Mouse (Mus musculus) ovary, postnatal 14 days (tissue): ENCODE measurements around the gene Glis1.
A peak's percentile ranks its signal among the peaks of the same experiment; 100 is the strongest.

Experiments used
- DNase-seq: peaks from one replicate; pipeline ENCODE4 v3.0.0; 2022; ENCODE audit warnings: low spot score

Glis1 gene

DNA sequence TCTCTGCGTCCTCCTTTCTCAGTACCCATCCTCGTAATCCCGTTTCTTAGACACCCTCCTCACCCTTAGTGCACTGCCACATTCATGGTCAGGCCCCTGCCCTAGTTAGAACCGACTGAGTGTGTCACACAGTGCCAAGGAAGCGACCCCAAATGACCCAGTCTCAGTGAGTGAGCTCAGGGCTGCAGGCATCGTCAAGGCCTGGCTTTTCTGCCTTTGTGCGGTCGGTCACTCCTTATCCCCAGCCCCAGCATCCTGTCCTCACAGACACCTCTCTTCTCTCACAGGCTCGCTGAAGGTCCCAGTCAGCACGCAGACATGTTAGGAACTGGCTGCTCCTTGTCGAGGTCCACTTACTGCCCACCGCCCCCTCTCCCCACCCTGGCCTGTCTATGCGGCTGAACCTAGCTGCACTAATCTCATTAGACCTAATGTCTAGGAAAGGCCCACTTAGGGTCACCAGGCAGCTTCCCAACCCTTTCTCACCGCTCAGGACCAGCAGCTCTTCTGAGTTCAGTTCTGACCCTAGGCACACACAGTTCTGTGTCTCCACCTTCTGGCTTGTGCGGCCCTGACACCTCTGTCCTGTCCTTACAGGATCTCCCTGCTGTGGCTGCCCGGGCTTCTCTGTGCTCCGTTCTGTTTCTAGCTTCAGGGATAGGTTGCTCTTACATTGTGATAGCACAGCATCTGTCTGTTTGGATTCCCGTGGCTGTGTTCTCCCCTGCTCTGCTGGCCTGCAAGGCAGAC, 18.1 kb downstream of the Glis1 start:
- DNase-seq = no peak

DNA sequence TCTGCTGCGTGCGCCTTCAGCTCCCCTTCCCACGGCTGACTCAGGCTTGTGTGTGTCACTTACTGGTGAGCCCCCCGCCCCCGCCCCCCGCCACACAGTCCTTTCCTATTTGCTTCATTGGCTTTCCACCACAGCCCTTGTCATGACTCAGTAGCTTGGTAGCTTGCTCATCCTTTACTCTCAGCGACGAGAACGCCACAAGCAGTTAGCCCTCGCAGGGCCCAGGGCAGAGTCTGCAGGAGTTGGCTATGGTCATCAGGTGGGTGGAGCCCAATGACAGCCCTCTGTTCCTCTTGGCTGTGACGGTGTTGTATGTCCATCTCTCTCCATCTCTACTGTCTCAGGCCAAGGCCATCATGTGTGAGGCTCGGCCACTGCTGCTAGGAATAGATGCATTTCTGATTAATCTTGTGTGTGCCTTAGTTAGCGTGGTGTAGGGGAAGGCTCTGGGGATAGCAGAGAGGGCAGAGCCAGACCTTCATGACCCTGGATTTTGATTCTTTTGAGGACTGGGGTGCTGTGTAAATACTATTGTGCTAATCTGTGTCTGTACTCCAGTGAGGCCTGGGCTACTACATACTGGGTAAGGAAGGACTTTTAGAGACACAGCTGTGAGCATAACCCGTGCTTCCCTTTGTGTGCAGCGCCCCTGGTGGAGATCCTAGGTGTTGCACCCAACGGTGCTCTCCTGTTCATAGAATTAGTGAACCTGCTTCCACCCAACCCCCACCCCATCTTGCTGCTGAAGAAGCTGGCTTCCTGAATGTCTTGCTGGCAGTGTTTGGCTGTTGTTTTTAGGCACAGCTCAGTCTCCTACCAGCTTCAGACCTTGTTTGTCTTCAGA, 19.0 kb downstream of the Glis1 start:
- DNase-seq = peak; percentile 88

DNA sequence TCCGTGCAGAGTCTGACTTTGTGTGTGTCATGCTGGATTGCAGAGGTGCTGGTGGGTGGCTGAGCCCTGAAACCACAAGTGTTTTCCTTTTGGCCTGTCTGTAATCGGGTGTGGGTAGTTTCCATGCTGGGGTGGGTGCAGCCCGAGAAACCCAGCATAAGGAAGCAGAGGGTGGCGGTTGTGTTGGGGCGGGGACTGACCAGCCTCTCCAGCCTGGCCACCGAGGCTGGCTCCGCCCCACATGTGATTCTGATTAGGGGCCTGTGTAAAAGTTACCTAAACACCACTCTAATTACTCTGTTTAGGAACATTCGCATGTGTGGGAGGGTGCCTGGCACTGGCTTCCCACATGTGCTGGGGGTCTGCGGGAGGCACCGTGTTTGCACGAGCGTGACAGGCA, 23.2 kb downstream of the Glis1 start:
- DNase-seq = no peak

DNA sequence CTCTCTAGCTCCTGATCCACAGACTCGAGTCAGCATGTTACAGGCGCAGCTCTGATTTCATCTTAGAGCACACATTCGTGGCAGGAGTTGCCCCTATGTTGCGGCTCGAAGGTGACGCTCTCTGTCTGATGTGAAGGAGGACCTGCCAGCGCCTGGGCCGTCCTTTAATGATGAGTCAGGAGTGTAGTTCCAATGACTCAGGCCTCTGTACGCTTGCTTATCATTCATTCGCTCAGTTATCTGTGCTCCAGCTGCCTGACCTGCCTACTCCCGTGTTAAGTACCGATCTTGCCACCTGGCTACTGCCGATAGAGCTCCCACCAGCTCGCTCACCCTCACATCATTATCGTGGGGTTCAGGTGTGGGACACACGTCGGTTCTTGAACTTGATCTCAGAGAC, 24.5 kb downstream of the Glis1 start:
- DNase-seq = no peak

DNA sequence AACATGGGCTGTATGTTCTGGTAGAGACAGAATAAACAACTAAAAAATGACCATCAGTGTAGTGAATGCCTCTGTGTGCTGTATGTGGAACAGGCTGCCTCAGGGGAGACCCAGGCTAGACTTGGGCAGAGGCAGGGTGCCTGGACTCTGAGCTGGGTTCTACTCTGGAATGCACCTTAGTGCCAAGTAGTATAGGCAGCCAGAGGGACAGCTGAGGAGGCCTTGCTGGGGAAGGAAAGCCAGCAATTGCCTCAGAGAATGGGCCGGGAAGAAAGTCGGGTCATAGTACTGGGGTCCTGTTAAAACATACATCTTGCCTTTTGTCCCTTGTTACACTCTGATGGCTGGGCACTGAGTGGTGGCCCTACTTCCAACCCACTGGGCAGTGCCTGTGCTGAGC, 25.1 kb downstream of the Glis1 start:
- no peak for DNase-seq

DNA sequence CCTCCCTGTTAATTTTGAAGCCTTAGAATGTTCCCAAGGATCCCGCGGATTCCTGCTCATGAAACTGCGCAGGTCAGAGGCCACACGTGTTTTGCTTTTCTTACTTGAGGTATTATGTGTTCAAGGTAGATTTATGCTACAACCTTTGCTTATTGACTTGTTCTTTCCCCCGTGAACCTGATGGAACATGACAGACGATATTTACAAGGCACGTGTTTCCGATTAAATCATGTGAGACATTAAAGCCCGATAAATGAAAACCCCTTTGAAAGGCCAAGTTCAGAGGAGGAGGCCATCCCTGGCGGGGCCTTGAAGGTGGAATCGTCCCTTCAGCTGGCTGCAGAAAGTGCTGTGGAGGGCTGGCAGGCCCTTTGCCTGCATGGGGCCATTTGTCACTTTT, 26.1 kb downstream of the Glis1 start:
- DNase-seq = no peak

DNA sequence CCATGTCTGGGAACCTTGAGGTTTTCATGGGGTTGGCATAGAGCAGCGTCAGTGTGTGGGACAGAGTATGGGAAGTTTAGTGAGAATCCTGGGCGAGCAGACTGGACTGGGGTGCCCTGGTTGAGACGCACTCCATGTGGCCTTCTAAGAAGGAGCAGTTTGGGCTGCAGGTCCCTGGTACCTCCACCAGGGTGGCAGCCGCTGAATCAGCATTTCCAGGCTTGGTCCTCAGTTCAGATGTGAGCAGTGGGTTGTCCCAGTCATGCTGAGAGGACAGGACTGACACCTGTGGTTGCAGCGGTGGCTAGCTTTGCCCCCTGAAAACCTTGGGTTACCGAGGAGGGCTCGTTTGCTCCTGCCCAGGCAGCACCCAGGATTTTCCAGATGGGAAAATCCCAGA, 33.4 kb downstream of the Glis1 start:
- DNase-seq = no peak

DNA sequence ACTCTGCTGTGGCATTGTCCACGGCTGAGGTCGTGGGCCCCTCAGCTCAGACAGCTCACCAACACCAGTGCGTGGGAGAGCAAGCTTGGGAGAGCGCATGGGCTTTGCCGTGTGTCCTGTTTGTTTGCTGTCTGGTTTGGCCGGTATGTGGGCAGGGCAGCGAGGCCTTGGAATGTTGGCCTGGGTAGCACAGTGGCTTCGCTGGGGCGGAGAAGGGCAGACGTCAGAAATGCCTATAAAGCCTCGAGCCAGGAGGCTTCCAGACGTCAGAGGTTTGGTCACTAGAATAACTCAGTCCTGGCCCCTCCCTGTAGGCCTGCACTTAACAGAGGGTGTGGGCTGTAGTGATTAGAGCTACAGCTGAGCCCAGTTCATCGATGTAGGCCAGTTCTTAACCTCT, 33.9 kb downstream of the Glis1 start:
- DNase-seq = no peak

DNA sequence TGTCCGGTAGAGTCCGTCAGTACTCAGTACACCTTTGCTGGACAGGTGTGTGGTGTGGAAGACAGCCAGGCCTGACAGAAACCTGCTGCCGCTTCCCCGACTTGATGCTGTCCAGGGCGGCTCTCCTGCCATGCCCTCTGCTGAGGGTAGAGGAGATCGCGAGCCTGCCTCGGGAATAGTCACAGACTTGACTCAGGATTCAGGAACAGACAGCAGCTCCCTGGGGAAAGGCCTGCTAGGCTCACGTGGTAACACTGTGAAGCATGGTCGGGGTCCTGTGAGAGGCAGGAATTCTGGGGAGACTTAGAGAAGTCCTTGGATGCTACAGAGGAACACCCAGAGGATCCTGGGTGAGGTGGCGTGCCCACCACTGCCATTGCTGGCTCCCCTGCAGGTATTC, 34.4 kb downstream of the Glis1 start:
- DNase-seq = no peak

DNA sequence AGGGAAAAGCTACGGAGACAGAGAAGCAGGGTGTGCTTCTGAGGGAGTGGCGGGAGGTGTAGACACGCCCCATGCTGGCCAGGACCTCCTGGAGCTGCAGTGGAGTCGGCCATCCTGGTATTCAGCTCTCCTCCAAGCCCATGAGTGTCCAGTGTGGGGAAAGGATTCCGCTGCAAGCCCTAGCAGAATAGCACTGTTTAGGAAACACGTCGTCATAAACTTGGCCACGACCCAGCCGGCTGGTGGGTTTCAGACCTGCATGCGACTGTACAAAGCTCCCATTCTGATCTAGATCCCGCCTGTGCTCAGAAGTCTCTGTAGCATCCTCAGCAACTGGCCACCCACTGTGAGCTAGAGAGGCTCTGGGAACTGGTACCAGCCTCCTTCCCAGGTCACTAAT, 41.9 kb downstream of the Glis1 start:
- no peak for DNase-seq

DNA sequence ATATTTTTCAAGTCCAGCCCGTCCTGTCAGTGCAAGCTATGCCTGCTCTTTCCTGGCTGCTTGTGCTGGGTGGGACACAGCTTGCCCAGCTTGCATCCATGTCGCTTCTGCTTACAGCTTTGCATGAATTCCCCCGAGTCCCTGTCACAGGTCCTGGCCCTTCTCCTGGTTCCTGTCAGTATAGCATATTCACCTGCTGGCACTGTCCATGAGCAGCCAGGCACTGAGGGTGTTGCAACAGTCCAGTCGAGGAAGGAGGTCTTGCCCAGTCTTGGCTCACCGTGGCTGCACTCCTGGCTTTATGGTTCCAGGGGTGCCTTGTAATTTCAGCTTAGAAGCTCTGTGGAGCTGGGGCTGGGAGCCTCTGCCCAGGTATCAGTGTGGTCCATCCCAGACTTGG, 44.6 kb downstream of the Glis1 start:
- DNase-seq = no peak

DNA sequence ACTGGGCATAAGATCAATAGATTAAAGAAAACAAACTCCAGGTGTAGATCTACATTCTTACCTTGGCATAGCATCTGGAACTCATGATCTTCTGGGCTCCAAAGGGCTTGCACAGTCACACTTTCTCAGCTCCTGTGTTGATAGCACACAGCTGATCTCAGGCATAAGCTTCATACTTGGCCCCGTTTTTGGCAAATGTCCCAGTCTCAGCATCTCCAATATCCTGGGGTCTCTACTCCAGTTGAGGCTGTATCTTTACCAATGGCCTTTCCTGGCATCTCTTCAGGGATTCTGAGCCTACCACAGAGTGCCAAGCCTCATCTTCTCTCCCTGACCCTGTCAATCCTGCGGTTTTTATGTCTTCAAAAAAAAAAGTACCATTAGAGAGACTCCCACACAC, 48.1 kb downstream of the Glis1 start:
- DNase-seq = no peak

DNA sequence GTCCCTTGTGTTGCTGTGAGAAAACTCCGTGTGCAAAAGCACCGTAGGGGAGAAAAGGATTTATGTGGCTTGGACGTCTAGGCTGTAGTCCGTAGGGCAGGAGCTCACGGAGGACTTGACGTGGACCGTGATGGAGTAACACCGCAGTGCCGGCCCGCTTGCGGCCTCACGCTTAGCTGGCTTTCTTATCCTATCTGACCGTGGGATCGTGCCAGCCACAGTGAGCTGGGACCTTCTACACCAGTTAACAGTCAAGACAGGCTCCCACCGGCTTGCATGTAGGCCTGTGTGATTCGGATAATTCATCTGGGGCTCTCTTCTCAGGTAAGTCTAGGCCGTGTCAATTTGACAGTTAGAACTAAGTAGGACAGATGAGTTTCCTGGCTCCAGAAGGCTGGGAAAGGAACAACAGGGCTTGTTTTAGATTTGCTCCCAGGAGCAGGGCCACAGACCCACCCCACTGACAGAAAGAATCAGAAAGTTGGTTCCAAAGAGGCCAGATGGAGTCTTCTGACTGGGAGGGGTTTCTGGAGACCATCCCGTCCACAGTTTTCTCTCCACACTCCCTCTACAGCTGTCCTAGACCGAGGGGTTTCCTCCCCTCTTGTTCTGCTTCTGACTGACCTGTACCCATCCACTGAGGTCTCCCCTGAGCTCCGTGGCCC, 49.3 kb downstream of the Glis1 start:
- DNase-seq = no peak

DNA sequence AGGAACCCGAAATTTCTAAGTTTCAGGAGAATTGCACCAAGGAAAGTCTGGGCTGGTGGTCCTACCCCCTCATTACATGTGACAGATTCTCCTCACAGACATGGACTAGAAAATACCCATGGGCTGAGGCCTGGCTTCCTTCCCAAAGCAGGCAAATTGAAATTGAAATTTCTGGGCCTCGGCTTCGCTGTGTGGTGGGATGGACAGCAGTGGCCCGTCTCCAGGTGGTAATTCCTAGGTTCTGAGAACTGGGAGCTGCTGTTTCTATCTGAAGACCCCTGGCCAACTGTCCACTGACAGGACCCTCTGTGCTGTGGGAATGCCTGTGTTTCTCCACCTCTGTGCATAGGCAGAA, 49.8 kb downstream of the Glis1 start:
- no peak for DNase-seq

DNA sequence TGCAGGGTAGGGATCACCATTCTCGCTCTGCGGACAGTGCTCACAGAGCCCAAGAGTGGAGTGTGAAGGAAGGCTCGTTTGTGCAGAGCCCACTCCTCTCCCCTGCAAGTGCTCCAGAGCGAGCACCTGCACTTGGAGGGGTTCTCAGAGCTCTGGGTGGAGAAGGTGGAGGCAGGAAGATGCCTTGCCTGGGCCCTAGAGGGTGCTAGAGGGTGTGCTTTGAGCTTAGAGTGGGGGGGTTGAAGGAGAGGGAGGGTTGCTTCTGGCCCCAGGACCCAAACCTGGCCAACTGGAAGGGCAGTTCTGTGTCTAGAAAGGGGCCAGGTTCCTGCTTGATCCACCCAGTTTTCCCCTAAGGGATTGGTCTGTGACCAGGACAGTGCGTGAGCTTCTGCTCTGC, 51.5 kb downstream of the Glis1 start:
- no peak for DNase-seq

DNA sequence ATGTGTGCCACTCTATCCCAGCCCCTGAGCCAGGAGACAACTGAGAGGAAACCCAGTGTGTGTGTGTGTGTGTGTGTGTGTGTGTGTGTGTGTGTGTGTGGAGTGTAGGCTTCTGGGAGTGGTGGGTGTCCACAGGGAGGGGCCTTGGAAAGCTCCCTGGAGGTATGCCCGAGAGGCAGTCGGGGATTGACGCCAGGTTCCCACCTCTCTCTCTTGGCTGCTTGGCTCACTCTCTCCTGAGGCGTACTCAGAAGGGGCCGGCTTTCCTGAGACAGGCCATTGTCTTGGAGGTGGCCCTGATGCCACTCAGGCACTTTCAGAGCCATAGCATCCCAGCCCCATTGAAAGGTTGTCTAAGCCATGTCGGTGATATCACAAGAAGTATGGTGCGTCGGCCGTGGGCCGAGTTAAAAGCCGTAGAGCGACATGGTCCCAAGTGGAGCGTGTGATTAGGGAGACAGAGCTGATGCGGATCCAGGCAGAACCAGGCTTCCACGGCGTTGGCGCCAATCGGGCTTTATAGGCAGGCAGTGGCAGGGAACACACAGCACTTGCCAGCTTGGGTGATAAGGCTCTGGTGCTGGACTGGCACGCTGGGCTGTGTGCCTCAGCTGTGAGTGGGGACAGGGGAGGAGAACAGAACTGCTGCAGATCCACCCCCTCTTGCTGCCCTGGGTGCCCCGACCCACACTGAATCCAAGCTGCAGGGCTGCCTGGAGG, 54.9 kb downstream of the Glis1 start:
- DNase-seq = no peak

DNA sequence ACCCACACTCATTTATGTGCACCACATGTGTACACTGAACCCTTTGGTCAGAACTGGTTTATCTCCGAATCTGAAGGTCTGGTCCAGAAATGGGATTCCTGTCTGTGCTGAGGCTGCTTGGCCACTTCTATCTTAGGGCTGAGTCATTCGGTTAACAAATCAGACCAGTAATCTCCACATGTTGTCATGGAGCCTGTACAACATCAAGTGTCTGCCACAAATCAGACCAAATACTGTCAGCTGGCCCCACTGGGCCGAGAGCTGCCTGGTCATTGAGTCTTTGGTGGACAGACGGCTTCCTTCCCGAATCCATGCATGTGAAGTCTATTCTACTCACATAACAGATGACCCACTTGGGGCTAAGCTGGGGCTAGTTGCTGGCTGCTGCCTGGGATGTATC, 58.6 kb downstream of the Glis1 start:
- DNase-seq = no peak

DNA sequence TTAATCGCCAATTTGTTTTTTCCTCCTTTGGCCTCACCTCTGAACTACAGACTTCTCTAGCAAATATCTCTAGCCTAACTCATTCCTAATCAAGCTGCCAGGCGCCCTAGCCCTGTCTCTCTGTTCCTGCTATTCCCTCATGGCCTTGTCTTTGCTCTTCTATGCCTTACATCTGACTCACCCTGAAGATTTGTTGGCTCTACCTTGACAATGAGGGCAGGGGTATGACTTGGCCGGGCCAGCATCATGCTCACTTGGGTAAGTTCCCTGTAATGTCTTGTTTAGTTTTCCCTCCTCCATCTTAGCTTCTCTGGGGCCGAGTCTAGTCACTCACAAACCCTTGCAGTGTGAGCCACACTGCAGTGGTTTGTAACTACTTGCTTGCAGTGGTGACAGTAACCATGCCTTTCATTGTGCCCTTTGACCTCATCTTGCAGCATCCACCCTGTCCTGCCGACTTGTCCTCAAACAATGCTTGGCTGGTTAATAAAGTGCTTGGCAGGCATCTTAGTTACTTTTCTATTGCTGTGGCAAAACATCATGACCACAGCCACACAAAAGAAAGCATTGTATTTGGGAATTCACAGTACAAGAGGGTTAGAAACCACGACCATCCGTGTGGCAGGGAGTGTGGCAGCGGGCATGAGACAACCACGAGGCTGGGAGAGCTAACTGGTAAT, 61.5 kb downstream of the Glis1 start:
- no peak for DNase-seq

DNA sequence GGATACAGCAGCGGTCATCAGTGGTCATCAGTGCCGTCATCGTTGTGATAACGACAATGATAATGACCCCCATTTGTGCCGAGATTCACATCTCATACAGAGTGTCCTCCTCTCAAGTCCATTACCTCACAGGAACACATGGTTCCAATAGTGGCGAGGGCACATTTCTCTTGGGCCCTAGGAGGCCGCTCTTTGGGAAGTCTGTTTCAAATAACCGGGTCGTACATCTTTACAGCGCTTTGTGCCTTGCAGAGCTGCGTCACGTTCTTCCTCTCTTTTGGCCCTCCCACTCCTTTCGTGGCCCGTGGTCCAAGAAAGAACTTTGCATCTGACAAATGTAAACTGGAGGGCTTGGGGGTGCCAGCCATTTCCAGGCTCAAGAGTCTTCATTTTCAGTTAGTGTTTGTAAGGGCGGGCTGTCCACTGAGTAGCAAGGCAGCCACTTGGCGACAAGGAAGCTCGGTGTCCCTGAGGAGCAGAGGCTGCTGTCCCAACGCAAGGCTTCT, 63.1 kb downstream of the Glis1 start:
- DNase-seq = no peak

DNA sequence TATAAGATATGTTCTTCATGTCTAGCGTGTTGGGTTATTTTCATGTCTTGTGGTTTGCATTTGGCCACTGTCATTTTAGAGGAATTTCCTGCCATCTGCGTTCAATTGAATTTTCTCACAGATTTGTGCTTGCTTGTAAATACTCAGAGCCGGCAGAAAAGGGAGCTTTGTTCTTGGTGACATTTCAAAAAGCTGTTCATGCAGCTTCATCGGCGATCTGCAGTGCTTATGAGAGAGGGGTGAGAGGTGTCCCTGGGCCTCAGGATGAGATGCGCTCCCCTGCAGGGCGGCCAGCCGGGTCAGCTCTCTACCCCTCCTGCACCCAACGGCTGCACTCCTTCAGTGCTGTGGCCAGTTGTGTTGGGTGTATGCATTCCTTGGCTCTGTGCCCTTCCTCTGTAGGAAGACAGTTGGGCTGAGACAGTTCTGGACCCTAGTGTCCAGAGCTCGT, 68.2 kb downstream of the Glis1 start:
- no peak for DNase-seq

DNA sequence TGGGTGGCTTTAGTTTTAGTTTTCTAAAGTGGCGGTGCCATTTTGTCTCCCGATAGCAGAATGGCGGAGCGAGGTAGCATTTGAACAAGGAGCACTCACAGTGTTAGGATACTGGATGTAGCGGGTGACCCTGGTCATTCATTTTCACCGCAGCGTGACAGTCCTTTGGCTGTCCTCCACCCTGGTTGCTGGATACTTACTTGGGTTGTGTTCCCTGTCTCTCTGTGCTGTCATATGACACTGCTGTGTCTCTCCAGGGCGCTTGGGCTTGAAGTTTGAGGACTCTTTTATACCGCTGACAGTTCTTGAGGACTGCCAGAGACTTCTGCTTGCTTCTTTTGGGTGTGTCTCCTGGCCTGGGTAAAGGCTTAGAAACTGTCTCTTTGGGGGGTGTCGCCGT, 80.6 kb downstream of the Glis1 start:
- DNase-seq = no peak

DNA sequence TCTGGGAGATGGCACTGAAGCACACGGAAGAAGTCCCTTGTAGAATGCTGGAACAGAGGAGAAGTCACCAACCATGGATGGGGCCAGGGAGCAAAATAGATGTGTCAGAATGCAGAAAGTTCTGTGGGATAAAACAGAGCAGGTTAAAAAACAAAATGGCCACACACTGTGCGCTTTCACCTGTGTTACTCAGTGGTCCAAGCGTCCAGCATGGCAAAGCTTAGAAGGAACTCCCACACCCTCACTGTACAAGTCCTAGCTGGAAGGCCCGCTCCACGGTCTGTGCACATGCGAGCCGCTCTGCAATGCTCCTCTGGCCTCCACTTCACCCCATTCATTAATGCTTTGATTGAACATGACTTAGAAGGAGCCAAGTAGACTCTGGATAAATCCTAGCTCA, 81.2 kb downstream of the Glis1 start:
- DNase-seq = no peak
